Mouse (Mus musculus) midbrain, embryonic 13.5 days (tissue): ENCODE data around the gene Pdk2. TPM values are rescaled to one million over a fixed set of nuclear protein-coding genes. Genes with fewer than 3 reads are reported as not detected.

ENCODE experiments used
- polyA plus RNA-seq: library from polyadenylated mRNA; unstranded; fragments of >200 nt; fragmentation: Nextera tagmentation; extraction: Ambion mirVana; gene quantifications from 2 replicates; pipeline ENCODE4 v1.2.1, GENCODE M21; 2015

Pdk2 gene
- polyA plus RNA-seq, 1 experiment from 2014 or later = 24.7 TPM

Other genes starting within 250 kb of the Pdk2 start
- gene Col1a1, start 105.1 kb downstream of the Pdk2 start, polyA plus RNA-seq = 51.5 and 68.9 TPM in 2 replicates
- not detected in 2 replicates for gene Hils1, start 73.8 kb downstream of the Pdk2 start, polyA plus RNA-seq
- gene Sgca, start 65.0 kb downstream of the Pdk2 start, polyA plus RNA-seq = 0.17 TPM in 1 of 2 replicates, not detected in the other
- gene Ppp1r9b, start 50.3 kb downstream of the Pdk2 start, polyA plus RNA-seq = 17.4 and 17.8 TPM in 2 replicates
- 123 and 141 TPM in 2 replicates for gene Samd14, start 31.5 kb downstream of the Pdk2 start, polyA plus RNA-seq
- 6.6 and 8.8 TPM in 2 replicates for gene Itga3, start 35.4 kb upstream of the Pdk2 start, polyA plus RNA-seq
- 0.27 and 0.30 TPM in 2 replicates for gene Dlx3, start 78.8 kb upstream of the Pdk2 start, polyA plus RNA-seq
- gene Dlx4, start 104.9 kb upstream of the Pdk2 start, polyA plus RNA-seq = not detected in 2 replicates
- not detected in 2 replicates for gene Tac4, start 220.2 kb upstream of the Pdk2 start, polyA plus RNA-seq